Mouse (Mus musculus) megakaryocyte, embryonic 14.5 days (primary cell): Measurements from ENCODE around the gene Dgki.

Source experiments
- FLI1 ChIP-seq: IDR thresholded peaks from 2 replicates; pipeline ENCODE4 v1.6.1; 2012; ENCODE audit warnings: low read length, inconsistent platforms, mixed read lengths
- GATA1 ChIP-seq: IDR thresholded peaks from 3 replicates; pipeline ENCODE4 v1.6.1; 2012; ENCODE audit warnings: mixed read lengths, low read length, inconsistent platforms, borderline replicate concordance

DNA sequence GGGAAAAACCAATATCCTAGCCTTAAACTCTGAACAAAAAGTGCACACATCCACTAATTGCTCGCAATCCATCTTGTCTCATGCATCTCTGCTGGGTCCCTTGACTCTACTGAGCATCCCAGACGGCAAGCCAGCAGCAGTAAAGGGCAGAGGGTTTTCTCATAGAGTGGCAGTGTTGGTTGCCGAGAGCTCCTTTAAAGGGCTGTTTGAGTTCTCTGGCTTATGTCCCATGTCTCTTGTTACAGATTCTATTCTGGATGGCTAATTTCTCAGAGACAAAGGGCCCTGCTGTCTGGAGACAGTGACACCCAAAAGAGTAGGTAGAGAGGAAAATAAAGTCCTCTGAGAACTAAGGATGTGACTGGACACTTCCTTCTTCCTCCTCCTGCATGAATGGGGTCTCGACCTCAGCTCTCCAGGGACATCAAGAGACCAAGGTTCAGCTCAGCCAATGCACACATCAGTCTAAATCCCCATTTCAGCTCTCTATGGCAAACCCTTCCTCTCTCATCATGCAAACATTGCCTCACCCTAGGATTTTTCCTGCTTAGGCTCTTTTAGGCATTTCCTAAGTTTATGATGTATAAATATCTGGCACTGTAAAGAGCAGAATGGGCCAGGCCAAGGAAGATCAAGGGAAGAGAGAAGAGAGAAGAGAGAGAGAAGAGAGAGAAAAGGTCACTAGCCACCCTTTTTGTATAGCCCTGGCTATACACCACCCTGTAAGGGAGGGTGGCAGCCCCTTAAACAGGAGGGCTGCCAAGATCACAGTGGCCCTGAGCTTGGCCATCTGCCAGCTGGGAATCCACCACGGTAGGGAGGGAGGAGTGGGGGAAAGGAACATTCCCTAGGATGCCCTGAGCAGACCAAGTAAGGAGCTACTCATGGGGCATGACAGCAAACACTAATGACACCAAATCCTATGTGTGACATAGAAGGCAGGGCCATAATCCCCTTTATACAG lies 30.2 kb upstream of the Dgki start:
- TF ChIP-seq GATA1 (no peak), FLI1 (no peak)
